Mouse (Mus musculus) brain, embryonic 14.5 days (tissue): ENCODE results near the gene Map1b. TPM values are rescaled to one million over a fixed set of nuclear protein-coding genes. Genes with fewer than 3 reads are reported as not detected.

Source experiments
- DNase-seq: peaks from one replicate; pipeline ENCODE4 v3.0.0-alpha.2; 2011; ENCODE audit warnings: low read depth
- CTCF ChIP-seq: fragments of 200-500 bp; IDR thresholded peaks from 2 replicates; pipeline ENCODE4 v1.5.1; 2012; ENCODE audit warnings: inconsistent platforms, mild to moderate bottlenecking, moderate library complexity, borderline replicate concordance; ENCODE audit not compliant: insufficient read depth, insufficient read length; ENCODE audit errors: extremely low read depth
- POLR2A ChIP-seq: fragments of 200-500 bp; IDR thresholded peaks from 2 replicates; pipeline ENCODE4 v1.6.1; 2012; ENCODE audit warnings: mild to moderate bottlenecking, inconsistent platforms, borderline replicate concordance; ENCODE audit not compliant: poor library complexity, insufficient read depth, insufficient read length, severe bottlenecking; ENCODE audit errors: extremely low read depth
- polyA plus RNA-seq: library from polyadenylated mRNA; depleted of rRNA; stranded (reverse); fragments of >200 nt; gene quantifications from 2 replicates; pipeline ENCODE4 v1.2.3, GENCODE M21; 2012

The Map1b gene
- polyA plus RNA-seq, 1 experiment, result 338 TPM

GRCm38 (mm10) chr13:99499764-99500163 lies 16.6 kb downstream of the Map1b start:
- no peak for TF ChIP-seq POLR2A
- TF ChIP-seq CTCF, result no peak
- peak; percentile 62 for DNase-seq

GRCm38 (mm10) chr13:99496106-99496505 lies 20.2 kb downstream of the Map1b start:
- DNase-seq, result no peak
- no peak for TF ChIP-seq POLR2A
- TF ChIP-seq CTCF, result peak; percentile 36; the same call in 1 of the 2 replicates

- TF ChIP-seq CTCF (no peak), POLR2A (no peak)
- no peak for DNase-seq
These were observed 21.9 kb downstream of the Map1b start for GRCm38 (mm10) chr13:99494416-99494815.

- peak; percentile 49 for DNase-seq
- no peak for TF ChIP-seq POLR2A
- no peak for TF ChIP-seq CTCF
These were observed 22.9 kb downstream of the Map1b start for GRCm38 (mm10) chr13:99493304-99493904.

- no peak for TF ChIP-seq CTCF
- TF ChIP-seq POLR2A, result no peak
- DNase-seq, result peak; percentile 91
These were observed 23.6 kb downstream of the Map1b start for GRCm38 (mm10) chr13:99492619-99493303.

GRCm38 (mm10) chr13:99489998-99490397 lies 26.3 kb downstream of the Map1b start:
- no peak for DNase-seq
- TF ChIP-seq CTCF (no peak), POLR2A (no peak)

GRCm38 (mm10) chr13:99489175-99489574 lies 27.2 kb downstream of the Map1b start:
- no peak for TF ChIP-seq POLR2A
- no peak for TF ChIP-seq CTCF
- no peak for DNase-seq

- no peak for TF ChIP-seq POLR2A
- no peak for TF ChIP-seq CTCF
- DNase-seq, result no peak
These were observed 30.5 kb downstream of the Map1b start for GRCm38 (mm10) chr13:99485861-99486260.

GRCm38 (mm10) chr13:99485331-99485733 lies 31.0 kb downstream of the Map1b start:
- TF ChIP-seq POLR2A (no peak), CTCF (no peak)
- no peak for DNase-seq

- TF ChIP-seq CTCF, result no peak
- TF ChIP-seq POLR2A, result no peak
- no peak for DNase-seq
These were observed 31.4 kb downstream of the Map1b start for GRCm38 (mm10) chr13:99484905-99485304.

GRCm38 (mm10) chr13:99483433-99483832 lies 32.9 kb downstream of the Map1b start:
- DNase-seq, result no peak
- TF ChIP-seq CTCF (no peak), POLR2A (no peak)

- DNase-seq, result peak; percentile 95
- TF ChIP-seq CTCF (no peak), POLR2A (no peak)
These were observed 40.9 kb downstream of the Map1b start for GRCm38 (mm10) chr13:99475488-99475887.

GRCm38 (mm10) chr13:99475033-99475432 lies 41.3 kb downstream of the Map1b start:
- TF ChIP-seq CTCF, result no peak
- TF ChIP-seq POLR2A, result no peak
- DNase-seq, result no peak
